Comparison of ENCODE assay signal across 9 mouse cellular contexts in the genomic region with DNA sequence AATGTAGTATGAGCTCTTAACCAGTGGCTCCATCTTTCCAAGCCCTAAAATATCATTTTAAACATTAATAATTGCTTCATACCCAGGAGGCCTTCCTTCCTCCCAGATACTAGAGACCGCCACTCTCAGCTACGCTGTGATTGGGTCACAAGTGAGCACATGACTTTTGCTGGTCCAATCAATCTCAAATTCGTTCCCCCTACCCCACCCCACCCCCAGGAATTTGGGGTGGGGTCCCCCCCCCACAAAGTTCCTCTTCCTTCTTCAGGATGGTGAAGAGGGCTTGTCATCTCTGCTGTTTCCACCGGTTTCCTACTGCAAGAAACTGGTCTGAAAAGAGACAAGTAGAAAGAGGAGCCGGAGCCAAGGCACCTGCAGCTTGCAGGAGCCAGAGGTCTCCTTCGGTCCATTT. TPM values are rescaled to one million over a fixed set of nuclear protein-coding genes. Genes with fewer than 3 reads are reported as not detected.
DNase-seq lines count a peak whose midpoint lies in the region; ATAC-seq and TF ChIP-seq lines count a peak whose summit lies in the region.
"Had no signal": no experiment of that assay in that cellular context is flagged by ENCODE, and none has a peak within 500 bp of the region (broad histone marks: within the 10 kb centered on the region; RNA-seq: fewer than 3 reads in every experiment).

No protein-coding gene starts in this region.

- peak; percentile 58 for DNase-seq in 3T3-L1 (ENCODE audit: low read depth, low spot score)
- no peak for DNase-seq in heart, embryonic 10.5 days (ENCODE audit: low spot score)
- peak; percentile 30 for DNase-seq in limb, embryonic 14.5 days (ENCODE audit: low spot score)
- no peak for DNase-seq in spleen, postnatal 10 days (ENCODE audit: low spot score in 2 of 2)
- no peak for DNase-seq in thymus, adult 18-20 months

- ATAC-seq in forebrain, embryonic 13.5 days: no peak
- no peak for ATAC-seq in forebrain, embryonic 12.5 days (ENCODE audit: low FRiP score)
- ATAC-seq in limb, embryonic 14.5 days (ENCODE audit: low FRiP score, low read depth): no peak
- ATAC-seq in monocyte, adult 5-6 weeks (replicated peaks; ENCODE audit: insufficient number of reproducible peaks, low FRiP score, low TSS enrichment, poor library complexity, severe bottlenecking): no peak

- no peak overlapping the region for H3K4me3 ChIP-seq in forebrain, embryonic 13.5 days
- H3K4me3 ChIP-seq in forebrain, embryonic 12.5 days (replicated peaks): no peak overlapping the region
- H3K4me3 ChIP-seq in heart, embryonic 10.5 days: no peak overlapping the region
- no peak overlapping the region for H3K4me3 ChIP-seq in limb, embryonic 14.5 days (replicated peaks; ENCODE audit: low read length)

- peaks cover 20% of the 10 kb centered on the region for H3K4me1 ChIP-seq in forebrain, embryonic 13.5 days
- peaks cover 16% of the 10 kb centered on the region for H3K4me1 ChIP-seq in forebrain, embryonic 12.5 days
- peaks cover 18% of the 10 kb centered on the region for H3K4me1 ChIP-seq in heart, embryonic 10.5 days
- H3K4me1 ChIP-seq in limb, embryonic 14.5 days (ENCODE audit: control insufficient read depth, insufficient read depth, low read length): peaks cover 9% of the 10 kb centered on the region

- WGBS in forebrain, embryonic 13.5 days: 74% methylated on average over 6 of the region's 6 CpGs
- WGBS in forebrain, embryonic 12.5 days: 76% methylated on average over 6 of the region's 6 CpGs
- 69% methylated on average over 6 of the region's 6 CpGs for WGBS in heart, embryonic 10.5 days
- WGBS in limb, embryonic 14.5 days: 64% methylated on average over 6 of the region's 6 CpGs

- no peaks in the 10 kb centered on the region for H3K36me3 ChIP-seq in forebrain, embryonic 13.5 days (ENCODE audit: poor library complexity, severe bottlenecking)
- no peaks in the 10 kb centered on the region for H3K36me3 ChIP-seq in forebrain, embryonic 12.5 days (replicated peaks)
- H3K36me3 ChIP-seq in heart, embryonic 10.5 days: no peaks in the 10 kb centered on the region
- no peaks in the 10 kb centered on the region for H3K36me3 ChIP-seq in limb, embryonic 14.5 days (ENCODE audit: control insufficient read depth, insufficient read depth, low read length)

- TF ChIP-seq POLR2A in limb, embryonic 14.5 days (IDR thresholded peaks at IDR 0.05; ENCODE audit: borderline replicate concordance, extremely low read depth, insufficient read depth, insufficient read length): no peak

- H3K9me3 ChIP-seq in forebrain, embryonic 13.5 days (replicated peaks): no peaks in the 10 kb centered on the region
- H3K9me3 ChIP-seq in forebrain, embryonic 12.5 days: no peaks in the 10 kb centered on the region
- H3K9me3 ChIP-seq in heart, embryonic 10.5 days: no peaks in the 10 kb centered on the region
- no peaks in the 10 kb centered on the region for H3K9me3 ChIP-seq in limb, embryonic 14.5 days (ENCODE audit: control insufficient read depth, low read length)

- H3K4me2 ChIP-seq in forebrain, embryonic 13.5 days: no peak overlapping the region
- H3K4me2 ChIP-seq in forebrain, embryonic 12.5 days: no peak overlapping the region
- 0 out of 2 replicates have a peak overlapping the region, but pooled peaks have one; percentile 17 for H3K4me2 ChIP-seq in limb, embryonic 14.5 days (replicated peaks; ENCODE audit: low read depth, low read length, severe bottlenecking)

- no peak overlapping the region for H3K9ac ChIP-seq in forebrain, embryonic 13.5 days
- no peak overlapping the region for H3K9ac ChIP-seq in forebrain, embryonic 12.5 days
- H3K9ac ChIP-seq in limb, embryonic 14.5 days (ENCODE audit: low read depth, low read length, severe bottlenecking): no peak overlapping the region

- H3K27me3 ChIP-seq in forebrain, embryonic 13.5 days: no peaks in the 10 kb centered on the region
- no peaks in the 10 kb centered on the region for H3K27me3 ChIP-seq in forebrain, embryonic 12.5 days
- H3K27me3 ChIP-seq in heart, embryonic 10.5 days (ENCODE audit: insufficient read depth, poor library complexity, severe bottlenecking): peaks cover 7% of the 10 kb centered on the region
- no peaks in the 10 kb centered on the region; the same call in 1 of the 2 replicates for H3K27me3 ChIP-seq in limb, embryonic 14.5 days (ENCODE audit: control insufficient read depth, insufficient read depth, low read length)

- peak overlapping the region; percentile 49; the same call in 1 of the 2 replicates for H3K27ac ChIP-seq in forebrain, embryonic 13.5 days
- no peak overlapping the region; the same call in 1 of the 2 replicates for H3K27ac ChIP-seq in forebrain, embryonic 12.5 days
- H3K27ac ChIP-seq in heart, embryonic 10.5 days: peak overlapping the region; percentile 82
- peak overlapping the region; percentile 63; the same call in 1 of the 2 replicates for H3K27ac ChIP-seq in limb, embryonic 14.5 days (replicated peaks; ENCODE audit: low read depth, low read length)
- H3K27ac ChIP-seq: macrophage had no signal

RNA-seq across cellular contexts. Expression of a gene that starts 12.7 kb away (rescaled TPM):
- 5.8 and 6.6 TPM in 2 replicates for polyA plus RNA-seq in forebrain, embryonic 13.5 days (2015; fragmentation: Nextera tagmentation; extraction: Ambion mirVana)
- 7.4 and 8.4 TPM in 2 replicates for polyA plus RNA-seq in forebrain, embryonic 12.5 days (2016; fragmentation: Nextera tagmentation; extraction: Ambion mirVana)
- 9.5 and 10.2 TPM in 2 replicates for polyA plus RNA-seq in heart, embryonic 10.5 days (2016; fragmentation: Nextera tagmentation; extraction: Ambion mirVana)
- polyA plus RNA-seq in limb, embryonic 14.5 days (2012; rRNA removed): 16.0 and 18.0 TPM in 2 replicates
- 12.0 and 13.2 TPM in 2 replicates for polyA plus RNA-seq in limb, embryonic 14.5 days (2014; fragmentation: Nextera tagmentation; extraction: Ambion mirVana)
- 85.0 to 218 TPM (median 113 TPM) in 3 replicates for total RNA-seq in monocyte, adult 5-6 weeks (2017)

RNA-seq across cellular contexts. Expression of a gene that starts 44.2 kb away (rescaled TPM):
- polyA plus RNA-seq in forebrain, embryonic 13.5 days (2015; fragmentation: Nextera tagmentation; extraction: Ambion mirVana): 39.0 and 43.8 TPM in 2 replicates
- polyA plus RNA-seq in forebrain, embryonic 12.5 days (2016; fragmentation: Nextera tagmentation; extraction: Ambion mirVana): 31.1 and 31.5 TPM in 2 replicates
- 18.9 and 27.1 TPM in 2 replicates for polyA plus RNA-seq in heart, embryonic 10.5 days (2016; fragmentation: Nextera tagmentation; extraction: Ambion mirVana)
- 83.4 and 95.0 TPM in 2 replicates for polyA plus RNA-seq in limb, embryonic 14.5 days (2012; rRNA removed)
- 49.1 and 49.9 TPM in 2 replicates for polyA plus RNA-seq in limb, embryonic 14.5 days (2014; fragmentation: Nextera tagmentation; extraction: Ambion mirVana)
- 2.5 to 7.1 TPM (median 6.5 TPM) in 3 replicates for total RNA-seq in monocyte, adult 5-6 weeks (2017)

RNA-seq across cellular contexts. Expression of a gene that starts 44.7 kb away (rescaled TPM):
- not detected in 2 replicates for polyA plus RNA-seq in forebrain, embryonic 13.5 days (2015; fragmentation: Nextera tagmentation; extraction: Ambion mirVana)
- 0.87 TPM in 1 of 2 replicates, not detected in the other for polyA plus RNA-seq in forebrain, embryonic 12.5 days (2016; fragmentation: Nextera tagmentation; extraction: Ambion mirVana)
- not detected in 2 replicates for polyA plus RNA-seq in heart, embryonic 10.5 days (2016; fragmentation: Nextera tagmentation; extraction: Ambion mirVana)
- 1.7 TPM in 1 of 2 replicates, not detected in the other for polyA plus RNA-seq in limb, embryonic 14.5 days (2012; rRNA removed)
- polyA plus RNA-seq in limb, embryonic 14.5 days (2014; fragmentation: Nextera tagmentation; extraction: Ambion mirVana): 0.50 and 0.99 TPM in 2 replicates
- not detected in 3 replicates for total RNA-seq in monocyte, adult 5-6 weeks (2017)
- polyA plus RNA-seq: macrophage had no signal

Comparison
In these comparisons a context has a peak if more than half of its experiments do, and no peak if none do; other contexts are left out.
1. DNase-seq: peak in 3T3-L1 (single experiment) and limb, embryonic 14.5 days (single experiment); none in heart, embryonic 10.5 days (single experiment), spleen, postnatal 10 days (0 of 2) and thymus, adult 18-20 months (0 of 2).